Mouse (Mus musculus) CD4-positive, CD25-positive, alpha-beta regulatory T cell, adult 2 months (primary cell): ENCODE measurements around the gene Cgnl1.
A peak's percentile ranks its signal among the peaks of the same experiment; 100 is the strongest.
"Not testable (repeated sequence)": the region's sequence is repeated elsewhere in the genome, so short reads cannot be mapped to it uniquely, and the experiment has no call there.

Experiments used
- DNase-seq: peaks from one replicate; pipeline ENCODE4 v3.0.0-alpha.2; 2012; ENCODE audit warnings: low read depth, low spot score

Cgnl1 gene

GRCm38 (mm10) chr9:71624793-71625495 lies 146.5 kb downstream of the Cgnl1 start:
- DNase-seq: peak; percentile 69

GRCm38 (mm10) chr9:71623871-71624569 lies 147.4 kb downstream of the Cgnl1 start:
- peak; percentile 67 for DNase-seq

GRCm38 (mm10) chr9:71622593-71622992 lies 148.8 kb downstream of the Cgnl1 start:
- no peak for DNase-seq

- DNase-seq: no peak
These were observed 149.4 kb downstream of the Cgnl1 start for GRCm38 (mm10) chr9:71621968-71622367.

- not testable (repeated sequence) for DNase-seq
These were observed 151.3 kb downstream of the Cgnl1 start for GRCm38 (mm10) chr9:71620116-71620515.

- DNase-seq: peak; percentile 71
These were observed 154.0 kb downstream of the Cgnl1 start for GRCm38 (mm10) chr9:71617363-71617762.

- peak; percentile 84 for DNase-seq
These were observed 155.2 kb downstream of the Cgnl1 start for GRCm38 (mm10) chr9:71616185-71616584.

GRCm38 (mm10) chr9:71614643-71615042 lies 156.8 kb downstream of the Cgnl1 start:
- peak; percentile 62 for DNase-seq

- peak; percentile 47 for DNase-seq
These were observed 158.4 kb downstream of the Cgnl1 start for GRCm38 (mm10) chr9:71612981-71613380.

GRCm38 (mm10) chr9:71611876-71612275 lies 159.5 kb downstream of the Cgnl1 start:
- DNase-seq: no peak

- no peak for DNase-seq
These were observed 162.4 kb downstream of the Cgnl1 start for GRCm38 (mm10) chr9:71609010-71609409.

- no peak for DNase-seq
These were observed 164.9 kb downstream of the Cgnl1 start for GRCm38 (mm10) chr9:71606296-71607057.

GRCm38 (mm10) chr9:71604914-71605635 lies 166.3 kb downstream of the Cgnl1 start:
- no peak for DNase-seq

GRCm38 (mm10) chr9:71599861-71600260 lies 171.5 kb downstream of the Cgnl1 start:
- DNase-seq: no peak

- DNase-seq: no peak
These were observed 174.5 kb downstream of the Cgnl1 start for GRCm38 (mm10) chr9:71596888-71597287.

- DNase-seq: no peak
These were observed 178.7 kb downstream of the Cgnl1 start for GRCm38 (mm10) chr9:71592577-71593285.

- DNase-seq: peak; percentile 89
These were observed 179.4 kb downstream of the Cgnl1 start, which contains the start of gene Myzap for GRCm38 (mm10) chr9:71591938-71592548. Gene Myzap, minus strand, starts transcription at chr9:71592360.

GRCm38 (mm10) chr9:71591106-71591505 lies 180.3 kb downstream of the Cgnl1 start:
- DNase-seq: no peak

- DNase-seq: no peak
These were observed 181.6 kb downstream of the Cgnl1 start for GRCm38 (mm10) chr9:71589771-71590170.

- DNase-seq: no peak
These were observed 182.3 kb downstream of the Cgnl1 start for GRCm38 (mm10) chr9:71588930-71589592.
